Mouse (Mus musculus) G1E (cell line): ENCODE results near the gene Zc3h10.

Source experiments
- CTCF ChIP-seq: IDR thresholded peaks from 2 replicates; pipeline ENCODE4 v1.5.1; 2012; ENCODE audit warnings: low read depth, low read length, inconsistent platforms, mixed read lengths
- TAL1 ChIP-seq: conservative IDR thresholded peaks from 2 replicates; pipeline ENCODE4 v1.6.1; 2012; ENCODE audit warnings: low read depth, low read length, inconsistent platforms, mixed read lengths

- TF ChIP-seq CTCF (no peak), TAL1 (no peak)
Observed at GRCm38 (mm10) chr10:128535206-128535605, 12.4 kb downstream of the Zc3h10 start.
